Mouse (Mus musculus): ENCODE data around the gene 2900011O08Rik.

DNA sequence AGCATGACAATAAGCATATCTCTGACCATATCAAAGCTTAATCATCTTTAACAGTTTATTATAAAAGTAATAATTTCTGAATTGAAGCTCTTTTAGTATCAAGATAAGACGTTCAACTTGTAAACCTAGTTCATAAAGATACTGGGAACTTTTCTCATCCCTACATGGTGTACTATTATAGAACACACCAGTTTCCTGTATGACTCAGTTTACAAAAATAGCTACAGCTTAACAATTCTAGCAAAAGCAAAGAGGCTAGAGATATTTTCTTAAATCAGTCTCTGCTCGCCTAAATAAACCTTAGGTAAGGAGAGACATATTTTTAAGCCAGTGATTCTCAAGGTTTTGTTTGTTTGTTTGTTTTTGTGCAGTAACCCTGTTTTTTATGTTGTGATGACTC is 96.5 kb downstream of the 2900011O08Rik start:
- TF ChIP-seq CTCF (IDR thresholded peaks at IDR 0.05; ENCODE audit: extremely low read depth, insufficient read depth, insufficient read length, insufficient replicate concordance) (no peak), POLR2A (IDR thresholded peaks at IDR 0.05; ENCODE audit: low read depth, low read length) (no peak)

Measured in spleen, adult 2 months (tissue).